Mouse (Mus musculus): ENCODE measurements around the gene Igsf21.

The Igsf21 gene

DNA sequence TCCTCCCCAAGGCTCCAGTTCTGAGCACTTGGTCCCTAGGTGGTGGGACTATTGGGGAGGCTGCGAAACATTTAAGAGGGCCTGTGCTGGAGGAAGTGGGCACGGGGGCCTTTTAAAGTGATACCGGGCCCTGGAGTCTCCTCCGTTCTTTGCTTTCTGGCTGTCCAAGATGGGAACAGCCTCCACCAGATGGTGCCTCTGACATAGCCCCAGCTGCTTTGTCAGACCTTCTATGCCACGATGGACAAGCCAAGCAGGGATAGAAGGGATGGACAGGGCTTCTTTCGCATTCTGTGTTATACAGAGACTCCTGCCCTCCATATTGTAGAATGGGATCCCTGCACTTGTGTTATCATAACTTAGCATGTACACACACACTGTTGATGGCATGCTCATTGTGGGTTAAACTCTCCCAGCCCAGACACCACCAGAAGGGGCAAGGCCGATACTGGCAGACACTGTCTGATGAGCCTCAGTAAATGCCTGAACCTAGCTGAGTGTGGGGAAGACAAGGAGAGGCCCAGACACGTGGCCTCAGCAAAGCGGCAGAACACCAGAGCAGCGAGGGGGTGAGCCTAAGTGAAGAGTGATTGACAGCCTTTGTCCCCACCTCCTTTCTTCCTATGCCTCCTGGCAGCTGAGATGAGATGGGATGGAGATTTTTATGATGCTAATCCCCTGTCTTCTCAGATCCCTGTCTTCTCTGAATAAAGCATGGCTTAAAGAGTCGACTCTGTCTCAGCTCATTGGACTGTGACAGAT, 36.3 kb downstream of the Igsf21 start:
- in situ Hi-C loops (cut with MboI; ENCODE audit: low pct_unique_long_range_greater_than_20kb in 1 of 2, low sequenced_read_pairs in 2 of 2, unreplicated experiment in 1 of 2): no loop called here

DNA sequence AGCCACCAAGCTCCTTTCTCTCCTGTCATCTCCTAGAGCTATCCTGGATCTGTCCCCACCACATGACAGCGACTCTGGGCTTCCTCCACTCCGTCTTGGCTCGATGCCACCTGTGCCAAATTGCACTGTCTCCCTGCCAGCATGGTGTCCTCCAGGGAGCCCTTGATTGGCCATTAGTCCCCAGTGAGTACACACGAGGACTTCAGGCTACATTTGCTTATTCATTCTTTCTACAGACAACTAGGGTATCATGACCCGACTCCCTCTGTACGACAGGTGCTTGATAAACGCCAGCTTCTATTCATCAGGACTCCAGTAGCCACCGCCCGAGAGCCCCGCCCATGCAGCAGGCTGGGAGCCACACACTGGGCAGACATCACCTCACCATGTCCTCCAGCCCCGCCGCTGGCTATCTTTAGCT, 40.8 kb downstream of the Igsf21 start:
- in situ Hi-C loops (cut with MboI; ENCODE audit: low pct_unique_long_range_greater_than_20kb in 1 of 2, low sequenced_read_pairs in 2 of 2, unreplicated experiment in 1 of 2): no loop called here

DNA sequence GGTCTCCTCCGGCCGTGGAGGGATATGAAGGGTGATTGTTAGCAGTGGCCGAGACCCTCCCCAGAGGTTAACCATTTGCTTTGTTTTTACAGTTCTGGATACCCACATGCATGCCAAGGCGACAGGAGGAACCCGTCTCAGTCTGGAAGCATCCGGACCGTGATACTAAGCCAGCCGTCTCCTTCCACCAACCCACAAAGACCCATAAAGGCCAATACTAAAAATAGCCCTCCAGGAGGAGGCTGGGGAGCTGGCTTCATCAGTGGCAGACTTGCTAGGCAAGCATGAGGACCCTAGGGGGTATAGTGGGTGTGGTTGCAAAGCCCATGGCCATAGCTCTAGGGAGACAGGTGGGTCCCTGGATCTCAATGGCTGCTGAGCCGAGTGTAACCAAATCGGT, 41.8 kb downstream of the Igsf21 start:
- in situ Hi-C loops (cut with MboI; ENCODE audit: low pct_unique_long_range_greater_than_20kb in 1 of 2, low sequenced_read_pairs in 2 of 2, unreplicated experiment in 1 of 2): no loop called here

DNA sequence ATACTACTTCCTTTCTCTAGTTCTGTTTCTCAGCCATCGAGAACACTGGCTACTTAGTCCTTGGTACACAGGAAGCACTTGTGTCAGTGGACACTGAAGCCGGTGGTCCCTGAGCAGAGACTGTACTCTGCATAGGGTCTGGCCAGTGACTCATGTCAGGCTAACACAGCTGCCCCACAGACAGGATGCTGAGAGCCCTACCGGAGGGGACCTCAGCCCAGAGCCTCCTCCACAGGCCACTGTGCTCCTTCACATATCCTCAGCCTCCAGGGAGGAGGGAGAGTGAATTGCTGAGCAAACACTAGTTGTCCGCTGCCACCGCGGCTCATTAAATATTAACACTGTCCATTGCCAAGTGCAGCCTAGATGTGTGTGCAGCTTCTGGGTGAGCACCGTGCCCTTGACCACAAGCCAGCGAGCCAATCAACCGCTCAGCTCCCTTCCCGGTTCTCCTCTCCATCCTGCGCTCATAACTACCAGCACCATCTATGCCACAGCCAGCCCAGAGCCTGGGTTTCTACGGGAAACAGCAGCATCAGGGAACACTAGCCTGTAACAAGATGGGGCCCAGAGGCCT, 42.8 kb downstream of the Igsf21 start:
- in situ Hi-C loops (cut with MboI; ENCODE audit: low pct_unique_long_range_greater_than_20kb in 1 of 2, low sequenced_read_pairs in 2 of 2, unreplicated experiment in 1 of 2): no loop called here

DNA sequence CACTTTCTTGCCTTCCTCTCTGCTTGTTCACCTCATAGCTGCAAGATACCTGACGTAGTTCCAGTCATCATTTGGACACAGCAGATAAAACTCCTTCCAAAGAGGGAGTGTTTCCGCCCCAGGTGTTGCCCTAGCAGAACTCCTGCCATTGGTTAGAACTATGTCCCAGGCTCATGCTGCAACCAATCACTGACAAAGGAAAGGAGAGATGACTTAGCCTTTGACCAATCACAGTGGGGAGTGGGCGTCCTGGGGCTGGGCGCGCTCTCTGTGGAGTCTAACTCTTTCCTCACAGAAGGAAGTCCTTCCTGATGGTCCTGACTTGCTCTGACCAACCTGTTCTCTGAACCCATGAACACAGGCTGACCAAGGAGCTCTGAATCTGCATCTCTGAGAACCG, 44.4 kb downstream of the Igsf21 start:
- in situ Hi-C loops (cut with MboI; ENCODE audit: low pct_unique_long_range_greater_than_20kb in 1 of 2, low sequenced_read_pairs in 2 of 2, unreplicated experiment in 1 of 2): no loop called here

DNA sequence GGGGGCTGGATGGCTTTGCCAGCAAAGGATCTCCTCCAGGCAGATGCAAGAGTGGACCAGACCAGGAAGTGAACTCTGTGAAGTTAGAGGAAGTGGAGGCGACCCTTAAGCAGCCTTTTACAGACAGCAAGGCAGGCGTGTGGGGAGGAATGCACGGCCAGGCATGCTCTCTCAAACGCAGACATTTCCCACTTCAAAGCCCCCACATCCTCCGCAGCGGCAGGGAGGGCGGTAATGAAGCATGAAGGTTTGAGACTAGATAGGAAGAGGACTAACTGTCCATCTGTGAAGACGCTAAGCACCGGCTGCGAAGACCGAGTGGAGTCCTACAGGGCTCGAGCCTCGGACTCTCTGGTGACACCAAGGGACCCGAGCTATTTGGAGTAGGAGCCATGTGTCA, 46.3 kb downstream of the Igsf21 start:
- in situ Hi-C loops (cut with MboI; ENCODE audit: low pct_unique_long_range_greater_than_20kb in 1 of 2, low sequenced_read_pairs in 2 of 2, unreplicated experiment in 1 of 2): no loop called here

DNA sequence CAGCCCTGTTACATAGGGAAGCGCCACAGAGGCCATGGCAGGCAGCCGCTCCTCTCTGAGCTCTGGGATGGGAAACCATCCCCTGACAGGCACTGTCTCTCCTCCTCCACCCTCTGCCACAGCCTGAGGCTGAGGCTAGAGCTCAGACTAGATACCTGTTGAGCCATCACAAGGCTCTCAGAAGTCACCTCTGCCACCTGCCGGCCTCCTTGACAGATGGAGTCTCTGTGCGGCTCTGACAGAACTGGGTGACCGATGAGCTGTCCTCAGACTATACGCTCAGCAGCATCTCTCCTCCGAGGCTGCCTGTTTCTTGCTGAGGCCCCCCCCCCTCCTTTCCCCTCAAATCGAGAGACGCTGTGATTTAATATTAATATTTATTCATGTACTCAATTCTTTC, 49.9 kb downstream of the Igsf21 start:
- in situ Hi-C loops (cut with MboI; ENCODE audit: low pct_unique_long_range_greater_than_20kb in 1 of 2, low sequenced_read_pairs in 2 of 2, unreplicated experiment in 1 of 2): no loop called here

DNA sequence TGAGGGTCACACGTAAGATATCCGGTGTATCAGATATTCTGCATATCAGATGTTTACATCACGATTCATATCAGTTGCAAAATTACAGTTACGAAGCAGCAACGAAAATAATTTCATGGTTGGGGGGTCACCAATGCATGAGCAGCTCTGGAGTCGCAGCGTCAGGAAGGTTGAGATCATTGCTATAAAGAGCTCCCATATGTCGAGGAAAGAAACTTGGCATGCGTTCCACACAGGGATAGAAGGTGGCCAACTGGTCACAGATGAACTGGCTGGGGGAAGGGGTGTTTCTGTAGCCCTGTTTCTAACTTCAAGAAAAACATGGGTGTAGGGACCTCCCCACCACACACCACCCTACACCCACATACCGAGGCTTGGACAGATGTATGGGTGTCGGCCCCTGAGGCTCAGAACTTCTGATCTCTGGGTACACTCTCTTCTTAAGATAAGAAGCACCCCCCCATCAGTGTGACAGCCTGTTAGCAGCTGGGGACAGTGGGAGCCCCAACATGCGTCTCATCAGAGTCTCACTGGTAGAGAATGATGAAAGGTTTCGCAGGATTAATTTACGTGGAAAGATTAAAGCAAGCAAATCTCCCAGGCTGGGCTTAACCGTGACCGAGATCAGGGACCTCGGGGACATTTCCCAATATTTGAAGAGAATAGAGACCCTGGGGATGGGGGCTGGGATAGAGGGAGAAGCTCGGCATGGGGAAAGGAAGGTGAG, 54.1 kb downstream of the Igsf21 start:
- in situ Hi-C loops (cut with MboI; ENCODE audit: low pct_unique_long_range_greater_than_20kb in 1 of 2, low sequenced_read_pairs in 2 of 2, unreplicated experiment in 1 of 2): no loop called here

DNA sequence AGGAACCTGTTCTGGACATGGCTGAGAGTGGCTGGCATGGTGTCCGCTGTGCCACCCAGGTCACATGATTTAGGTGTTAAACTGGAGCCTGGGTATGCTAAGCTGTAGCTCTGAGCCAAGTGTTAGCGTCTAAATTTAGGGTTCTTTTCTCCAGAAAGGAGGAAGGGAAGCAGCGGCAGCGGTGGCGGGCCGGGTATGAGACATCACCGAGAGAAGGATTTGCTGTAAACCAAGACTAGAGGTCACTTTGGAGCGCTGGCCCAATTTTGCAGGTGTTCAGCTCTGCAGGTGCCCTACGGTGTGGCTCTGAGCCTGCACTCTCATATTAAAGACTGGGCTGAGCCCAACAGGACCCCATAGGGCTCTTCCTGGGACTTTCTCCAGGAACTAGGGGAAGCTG, 57.0 kb downstream of the Igsf21 start:
- in situ Hi-C loops (cut with MboI; ENCODE audit: low pct_unique_long_range_greater_than_20kb in 1 of 2, low sequenced_read_pairs in 2 of 2, unreplicated experiment in 1 of 2): no loop called here

DNA sequence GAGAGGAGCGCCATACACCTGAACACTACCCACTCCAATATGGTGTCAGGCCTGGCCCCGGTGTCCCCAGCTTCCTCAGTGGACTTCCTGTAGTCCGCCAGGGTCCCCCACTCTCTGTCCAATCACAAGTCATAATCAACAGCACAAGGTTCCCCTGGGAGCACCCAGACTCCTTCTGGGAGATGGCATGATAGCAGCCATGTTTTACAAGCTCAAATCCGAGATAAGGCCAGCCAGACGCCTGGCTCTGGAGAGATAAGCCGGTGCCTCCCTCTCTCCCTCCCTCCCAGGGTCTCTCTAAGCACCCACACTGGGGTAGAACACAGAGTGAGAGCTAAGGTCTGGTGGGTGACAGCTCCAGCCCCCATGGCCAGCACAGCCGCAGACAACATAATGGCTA, 58.0 kb downstream of the Igsf21 start:
- in situ Hi-C loops (cut with MboI; ENCODE audit: low pct_unique_long_range_greater_than_20kb in 1 of 2, low sequenced_read_pairs in 2 of 2, unreplicated experiment in 1 of 2): no loop called here

DNA sequence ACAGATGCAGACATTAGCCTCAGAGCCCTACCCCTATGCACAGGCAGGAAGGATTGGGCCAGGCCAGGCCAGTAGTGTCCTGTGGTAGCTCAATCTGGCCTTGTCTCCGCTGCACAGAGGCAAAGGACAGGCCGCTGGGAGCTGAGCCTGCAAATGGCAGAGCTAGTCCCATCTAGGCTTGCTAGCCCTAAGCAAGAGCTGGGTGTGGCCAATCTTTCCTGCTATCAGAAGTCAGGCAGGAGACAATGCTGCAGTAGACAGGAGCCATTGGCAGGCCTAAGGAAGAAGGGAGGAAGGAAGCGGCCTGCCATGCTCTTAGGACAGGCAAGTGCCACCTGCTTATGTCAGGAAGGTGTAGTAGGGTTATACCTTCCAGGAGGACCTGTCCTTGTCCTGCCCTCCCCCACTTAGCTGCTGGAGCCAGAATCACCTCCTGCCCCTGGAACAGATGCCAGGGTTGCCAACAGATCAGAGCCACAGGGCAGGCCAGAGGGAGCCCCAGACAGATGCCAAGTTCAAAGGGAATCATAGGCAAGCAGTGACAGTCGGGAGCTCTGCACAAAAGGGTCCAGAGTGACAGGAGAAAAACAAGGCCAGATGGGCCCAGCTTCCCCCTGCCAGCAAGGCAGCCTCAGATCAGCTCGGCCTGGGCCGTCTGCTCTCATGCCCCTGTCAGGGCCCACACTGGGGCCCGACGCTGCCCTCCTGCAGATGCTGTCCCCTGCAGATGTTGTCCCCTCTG, 59.0 kb downstream of the Igsf21 start:
- in situ Hi-C loops (cut with MboI; ENCODE audit: low pct_unique_long_range_greater_than_20kb in 1 of 2, low sequenced_read_pairs in 2 of 2, unreplicated experiment in 1 of 2): no loop called here

DNA sequence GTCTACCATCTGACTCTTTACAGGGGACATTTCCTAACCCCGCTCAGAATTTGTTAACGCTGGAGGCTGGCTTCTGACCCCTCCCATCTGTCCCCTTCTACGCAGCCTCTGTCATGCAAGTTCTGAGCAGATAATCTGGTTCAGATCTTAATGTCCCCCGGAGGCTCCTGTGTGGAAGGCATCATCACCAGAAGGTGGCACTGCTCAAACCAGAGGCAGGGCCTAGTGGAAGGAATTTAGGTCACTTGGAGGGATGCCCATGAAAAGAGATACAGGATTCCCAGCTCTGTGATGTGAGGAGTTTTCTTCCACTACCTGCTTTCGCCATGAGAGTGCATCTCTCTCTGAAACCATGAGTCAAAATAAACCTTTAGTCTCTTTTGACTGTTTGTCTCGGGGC, 67.0 kb downstream of the Igsf21 start:
- in situ Hi-C loops (cut with MboI; ENCODE audit: low pct_unique_long_range_greater_than_20kb in 1 of 2, low sequenced_read_pairs in 2 of 2, unreplicated experiment in 1 of 2): no loop called here

DNA sequence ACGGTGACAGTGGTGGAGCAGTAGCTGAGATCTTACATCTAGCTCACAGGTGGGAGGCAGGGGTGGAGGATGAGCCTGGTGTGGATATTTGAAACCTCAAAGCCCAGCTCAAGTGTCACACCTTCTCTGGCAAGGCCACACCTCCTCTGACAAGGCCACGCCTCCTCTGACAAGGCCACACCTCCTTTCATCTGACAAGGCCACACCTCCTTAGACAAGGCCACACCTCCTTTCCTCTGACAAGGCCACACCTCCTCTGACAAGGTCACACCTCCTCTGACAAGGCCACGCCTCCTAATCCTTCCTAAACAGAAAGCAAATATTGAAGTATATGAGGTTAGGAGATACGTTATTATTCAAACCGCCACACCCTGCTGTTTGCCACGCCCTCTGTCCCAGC, 69.5 kb downstream of the Igsf21 start:
- in situ Hi-C loops (cut with MboI; ENCODE audit: low pct_unique_long_range_greater_than_20kb in 1 of 2, low sequenced_read_pairs in 2 of 2, unreplicated experiment in 1 of 2): no loop called here

DNA sequence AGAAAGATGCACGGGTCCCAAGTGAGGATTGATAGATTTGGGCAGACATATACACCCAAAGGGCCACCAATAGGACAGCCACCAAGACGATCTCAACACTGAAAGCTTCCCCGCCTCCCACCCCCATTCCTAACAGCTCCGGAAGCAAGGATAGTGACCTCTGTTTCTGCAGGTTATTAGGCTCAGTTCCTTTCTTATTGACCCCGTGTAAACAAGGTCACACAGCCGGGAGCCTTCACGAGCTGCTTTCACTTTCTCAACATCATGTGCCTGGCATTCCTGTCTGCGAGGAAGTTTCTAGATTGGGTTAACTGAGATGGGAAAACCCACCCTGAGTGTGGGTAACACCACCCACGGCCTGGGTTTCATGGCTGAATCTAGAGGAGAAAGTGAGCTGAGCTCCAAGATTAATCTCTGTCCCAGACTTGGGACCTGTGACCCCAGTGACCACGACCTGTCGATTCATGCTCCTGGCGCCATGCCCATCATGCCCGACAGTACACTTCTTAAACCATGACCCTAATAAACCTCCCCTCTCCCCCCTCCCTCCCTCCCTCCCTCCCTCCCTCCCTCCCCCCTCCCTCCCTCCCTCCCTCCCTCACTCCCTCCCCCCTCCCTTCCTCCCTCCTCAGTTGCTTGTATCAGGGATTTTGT, 72.7 kb downstream of the Igsf21 start:
- in situ Hi-C loops (cut with MboI; ENCODE audit: low pct_unique_long_range_greater_than_20kb in 1 of 2, low sequenced_read_pairs in 2 of 2, unreplicated experiment in 1 of 2): no loop called here

DNA sequence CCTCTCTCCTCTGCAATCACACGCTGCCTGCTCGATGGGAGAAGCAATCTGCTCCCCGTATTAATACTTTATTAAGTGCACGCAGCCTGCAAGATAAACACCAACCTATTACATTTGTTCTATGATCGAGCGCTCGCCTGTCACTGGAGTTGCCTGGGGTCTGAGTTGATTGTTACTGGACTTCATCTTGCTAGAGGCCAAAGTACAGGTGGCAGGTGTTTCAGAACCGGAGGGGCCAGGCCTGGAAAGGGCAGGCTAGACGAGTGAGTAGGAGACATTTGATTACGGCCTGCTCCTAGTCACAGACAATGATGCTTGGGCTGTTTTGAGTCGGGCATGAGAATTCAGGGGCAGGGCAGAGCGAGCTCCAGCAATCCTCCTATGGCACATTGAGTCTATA, 73.5 kb downstream of the Igsf21 start:
- in situ Hi-C loops (cut with MboI; ENCODE audit: low pct_unique_long_range_greater_than_20kb in 1 of 2, low sequenced_read_pairs in 2 of 2, unreplicated experiment in 1 of 2): no loop called here

DNA sequence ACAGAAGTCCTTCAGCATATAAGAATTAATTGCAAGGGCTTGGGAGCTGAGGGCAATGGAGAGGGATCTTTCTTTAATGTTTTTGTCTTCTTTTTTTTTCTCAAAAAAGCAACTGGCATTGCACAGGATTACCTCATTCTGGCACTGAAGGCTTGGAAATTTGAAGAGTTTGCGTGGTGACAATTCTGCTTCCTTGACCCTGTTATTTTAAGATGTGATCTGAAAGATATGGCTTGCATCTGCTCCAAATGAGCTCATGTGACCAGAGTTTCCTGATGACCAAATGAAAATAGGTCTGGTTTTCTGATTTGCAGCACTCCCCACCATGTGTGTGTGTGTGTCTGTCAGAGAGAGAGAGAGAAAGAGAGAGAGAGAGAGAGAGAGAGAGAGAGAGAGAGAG, 74.7 kb downstream of the Igsf21 start:
- in situ Hi-C loops (cut with MboI; ENCODE audit: low pct_unique_long_range_greater_than_20kb in 1 of 2, low sequenced_read_pairs in 2 of 2, unreplicated experiment in 1 of 2): no loop called here

DNA sequence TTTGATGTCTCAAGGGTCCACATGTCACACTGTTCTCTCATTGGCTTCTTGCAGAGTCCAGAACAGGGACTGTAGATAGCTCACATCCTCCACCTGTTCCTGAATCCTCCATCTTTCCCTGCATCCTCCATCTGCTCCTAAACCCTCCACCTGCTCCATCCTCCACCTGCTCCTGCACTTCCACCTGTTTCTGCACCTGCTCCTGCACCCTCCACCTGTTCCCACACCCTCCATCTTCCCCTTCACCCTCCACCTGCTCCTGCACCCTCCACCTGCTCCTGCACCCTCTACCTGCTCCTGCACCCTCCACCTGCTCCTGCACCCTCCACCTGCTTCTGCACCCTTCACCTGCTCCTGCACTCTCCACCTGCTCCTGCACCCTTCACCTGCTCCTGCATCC, 75.4 kb downstream of the Igsf21 start:
- in situ Hi-C loops (cut with MboI; ENCODE audit: low pct_unique_long_range_greater_than_20kb in 1 of 2, low sequenced_read_pairs in 2 of 2, unreplicated experiment in 1 of 2): no loop called here

DNA sequence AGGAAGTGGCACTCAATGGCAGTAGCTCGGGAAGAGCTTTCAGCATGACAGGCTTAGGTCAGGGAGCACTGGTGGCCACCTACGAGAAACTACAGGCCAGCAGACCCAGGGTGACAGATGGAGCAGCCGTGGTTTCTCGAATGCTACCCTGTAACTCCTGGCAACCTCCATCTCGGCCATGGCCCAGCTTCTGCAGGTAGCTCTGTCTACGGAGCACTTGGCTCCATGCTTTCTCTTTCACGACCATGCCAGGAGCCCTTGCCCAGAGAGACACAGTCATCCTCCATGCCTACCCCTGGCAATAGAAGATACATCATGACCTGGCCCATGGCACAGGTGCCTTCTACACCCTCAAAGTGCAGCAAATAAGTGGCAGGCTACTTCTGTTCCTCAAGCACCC, 80.7 kb downstream of the Igsf21 start:
- in situ Hi-C loops (cut with MboI; ENCODE audit: low pct_unique_long_range_greater_than_20kb in 1 of 2, low sequenced_read_pairs in 2 of 2, unreplicated experiment in 1 of 2): no loop called here

DNA sequence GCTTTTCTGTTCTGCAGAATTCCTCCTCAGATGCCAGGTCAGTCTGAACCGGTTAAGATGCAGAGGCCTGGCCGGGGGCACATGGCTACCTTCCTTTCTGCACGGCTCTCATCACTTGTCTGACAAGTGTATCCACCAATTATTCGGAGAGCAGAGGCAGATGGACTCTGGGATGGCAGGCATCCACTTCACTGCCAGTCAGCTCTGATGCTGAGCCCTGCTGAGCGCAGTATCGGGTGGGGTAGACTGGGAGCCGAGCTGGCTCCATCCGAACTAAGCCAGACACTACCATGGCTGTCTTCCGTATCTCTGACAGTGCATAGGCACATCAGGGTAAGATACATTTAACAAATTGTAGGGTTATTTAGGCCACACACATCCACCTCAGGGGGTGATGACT, 81.9 kb downstream of the Igsf21 start:
- in situ Hi-C loops (cut with MboI; ENCODE audit: low pct_unique_long_range_greater_than_20kb in 1 of 2, low sequenced_read_pairs in 2 of 2, unreplicated experiment in 1 of 2): no loop called here

Data from mouse embryonic stem cell (cell line).